Mouse (Mus musculus) intestine, postnatal 0 days (tissue): Measurements from ENCODE around the gene Xdh. TPM values are rescaled to one million over a fixed set of nuclear protein-coding genes. Genes with fewer than 3 reads are reported as not detected.

Source experiments
- ATAC-seq: fragments of 200-750 bp; cut with Nextera tagmentation; 2 replicates; pipeline ENCODE4 v1.8.0; 2017; ENCODE audit warnings: mild to moderate bottlenecking, moderate TSS enrichment, moderate library complexity
- H3K27ac ChIP-seq: fragments of 300-500 bp; sonication (generic); 2 replicates; pipeline ENCODE4 v1.5.1; 2014; ENCODE audit warnings: mild to moderate bottlenecking, low read depth, low read length, moderate library complexity
- H3K27me3 ChIP-seq: fragments of 300-500 bp; sonication (generic); replicated peaks from 2 replicates; pipeline ENCODE4 v1.6.1; 2014; ENCODE audit warnings: low read length, mixed read lengths; ENCODE audit not compliant: control insufficient read depth, insufficient read depth
- H3K36me3 ChIP-seq: fragments of 300-500 bp; sonication (generic); 2 replicates; pipeline ENCODE4 v1.6.1; 2014; ENCODE audit warnings: mild to moderate bottlenecking, moderate library complexity; ENCODE audit not compliant: control insufficient read depth, insufficient read depth
- H3K4me1 ChIP-seq: fragments of 300-500 bp; sonication (generic); replicated peaks from 2 replicates; pipeline ENCODE4 v1.6.1; 2014; ENCODE audit warnings: antibody characterized with exemption, low read length, mixed read lengths; ENCODE audit not compliant: control insufficient read depth, insufficient read depth
- H3K4me2 ChIP-seq: fragments of 300-500 bp; sonication (generic); replicated peaks from 2 replicates; pipeline ENCODE4 v1.6.1; 2014; ENCODE audit warnings: low read depth, mild to moderate bottlenecking, moderate library complexity
- H3K4me3 ChIP-seq: fragments of 300-500 bp; sonication (generic); 2 replicates; pipeline ENCODE4 v1.5.1; 2014; ENCODE audit warnings: low read depth, low read length
- H3K9ac ChIP-seq: fragments of 300-500 bp; sonication (generic); 2 replicates; pipeline ENCODE4 v1.6.1; 2014; ENCODE audit warnings: mild to moderate bottlenecking, low read depth, low read length
- H3K9me3 ChIP-seq: fragments of 300-500 bp; sonication (generic); 2 replicates; pipeline ENCODE4 v1.6.1; 2016; ENCODE audit warnings: mixed run types; ENCODE audit not compliant: control insufficient read depth
- CTCF ChIP-seq: sonication (generic); IDR thresholded peaks from 2 replicates; pipeline ENCODE4 v1.5.1; 2016; ENCODE audit warnings: low read depth, mild to moderate bottlenecking, control low read depth, antibody characterized with exemption, moderate library complexity
- WGBS: fragments of 180-500 bp; shearing (Covaris S2); extraction: QIAGEN DNeasy Blood & Tissue Kit; methylation state at CpG from one replicate; pipeline ENCODE4 v1.1.7; 2014; 5-methylcytosine and 5-hydroxymethylcytosine counted together
- polyA plus RNA-seq: library from polyadenylated mRNA; unstranded; fragments of >200 nt; fragmentation: Nextera tagmentation; extraction: Ambion mirVana; gene quantifications from 2 replicates; pipeline ENCODE4 v1.2.1, GENCODE M21; 2015

Xdh gene
- polyA plus RNA-seq, 1 experiment from 2014 or later: 42.9 TPM

- Histone ChIP-seq H3K4me1 (no peaks in the 10 kb centered on the region), H3K4me3 (no peak overlapping the region), H3K9ac (no peak overlapping the region), H3K4me2 (no peak overlapping the region), H3K36me3 (no peaks in the 10 kb centered on the region; the same call in 1 of the 2 replicates), H3K9me3 (no peaks in the 10 kb centered on the region), H3K27me3 (no peaks in the 10 kb centered on the region), H3K27ac (no peak overlapping the region)
- TF ChIP-seq CTCF: no peak
- 78% methylated on average over 4 of the region's 4 CpGs for WGBS
- no peak for ATAC-seq
Observed at GRCm38 (mm10) chr17:73875268-73875667, 74.7 kb downstream of the Xdh start.

GRCm38 (mm10) chr17:73870956-73871605 lies 78.9 kb downstream of the Xdh start:
- H3K27ac ChIP-seq: no peak overlapping the region
- H3K36me3 ChIP-seq: no peaks in the 10 kb centered on the region
- TF ChIP-seq CTCF: no peak
- no peak overlapping the region for H3K4me2 ChIP-seq
- H3K4me3 ChIP-seq: no peak overlapping the region
- H3K27me3 ChIP-seq: no peaks in the 10 kb centered on the region
- WGBS: 87% methylated on average over 14 of the region's 14 CpGs
- no peaks in the 10 kb centered on the region for H3K4me1 ChIP-seq
- H3K9me3 ChIP-seq: no peaks in the 10 kb centered on the region
- no peak overlapping the region for H3K9ac ChIP-seq
- ATAC-seq: no peak

DNA sequence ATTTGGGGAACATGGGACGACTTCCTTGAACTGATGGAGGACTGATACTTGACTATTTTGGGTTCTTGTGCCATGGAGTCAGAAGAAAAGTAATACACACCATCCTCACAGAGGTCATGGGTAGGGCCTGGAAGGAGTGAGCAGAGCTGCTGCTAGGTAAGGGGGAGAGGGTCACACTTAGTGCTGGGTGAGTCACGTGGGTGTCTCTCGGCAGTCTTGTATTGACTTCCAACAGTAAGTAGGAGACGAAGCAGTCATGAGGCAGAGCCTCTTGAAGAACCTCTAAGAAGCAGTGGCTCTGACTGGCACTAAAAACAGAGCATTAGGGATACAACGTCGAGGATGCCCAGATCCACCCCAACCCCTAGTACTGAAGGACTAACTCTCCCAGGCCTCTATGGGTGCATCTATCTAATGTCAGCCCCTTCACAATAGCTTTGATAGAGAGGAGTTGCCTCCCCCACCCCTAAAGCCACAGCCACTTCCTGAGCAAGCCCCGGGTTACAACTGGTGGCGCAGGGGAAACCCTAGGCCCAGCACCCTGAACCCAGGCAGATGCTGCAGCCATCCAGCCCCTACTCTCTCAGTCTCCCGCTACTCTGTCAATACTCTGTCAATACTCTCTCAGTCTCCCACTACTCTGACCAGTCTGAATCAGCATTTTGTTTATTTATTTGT lies 80.8 kb downstream of the Xdh start:
- H3K36me3 ChIP-seq: no peaks in the 10 kb centered on the region
- 90% methylated on average over 9 of the region's 9 CpGs for WGBS
- TF ChIP-seq CTCF: no peak

DNA sequence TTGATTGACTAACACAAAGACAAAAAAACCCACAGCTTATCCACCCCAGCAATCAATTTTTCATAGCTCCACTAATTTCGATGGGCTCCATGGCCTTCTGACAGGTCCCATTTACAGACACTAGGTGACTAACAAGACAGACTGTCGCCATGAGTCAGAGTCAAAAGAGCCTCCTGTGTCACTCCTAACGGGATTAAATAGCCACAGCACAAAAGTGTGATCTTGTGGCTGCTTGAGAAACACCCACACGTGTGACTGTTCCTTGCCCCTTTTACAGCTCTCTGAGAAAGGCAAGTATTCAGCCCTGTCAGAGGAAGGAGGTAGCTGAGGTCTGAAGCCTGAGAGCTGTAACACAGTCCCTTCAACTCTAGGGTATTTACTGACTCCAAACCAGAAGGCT lies 96.3 kb downstream of the Xdh start:
- Histone ChIP-seq H3K9ac (no peak overlapping the region), H3K4me3 (no peak overlapping the region), H3K9me3 (no peaks in the 10 kb centered on the region), H3K27ac (no peak overlapping the region), H3K27me3 (no peaks in the 10 kb centered on the region), H3K36me3 (no peaks in the 10 kb centered on the region), H3K4me2 (no peak overlapping the region), H3K4me1 (no peaks in the 10 kb centered on the region)
- no peak for TF ChIP-seq CTCF
- 74% methylated on average over 4 of the region's 4 CpGs for WGBS
- no peak for ATAC-seq

More for the DNA sequence above, 80.8 kb downstream of the Xdh start:
- H3K4me3 ChIP-seq: no peak overlapping the region
- no peak overlapping the region for H3K4me2 ChIP-seq
- H3K4me1 ChIP-seq: no peaks in the 10 kb centered on the region
- H3K27ac ChIP-seq: no peak overlapping the region
- ATAC-seq: no peak
- H3K9ac ChIP-seq: no peak overlapping the region
- no peaks in the 10 kb centered on the region for H3K27me3 ChIP-seq
- H3K9me3 ChIP-seq: no peaks in the 10 kb centered on the region

DNA sequence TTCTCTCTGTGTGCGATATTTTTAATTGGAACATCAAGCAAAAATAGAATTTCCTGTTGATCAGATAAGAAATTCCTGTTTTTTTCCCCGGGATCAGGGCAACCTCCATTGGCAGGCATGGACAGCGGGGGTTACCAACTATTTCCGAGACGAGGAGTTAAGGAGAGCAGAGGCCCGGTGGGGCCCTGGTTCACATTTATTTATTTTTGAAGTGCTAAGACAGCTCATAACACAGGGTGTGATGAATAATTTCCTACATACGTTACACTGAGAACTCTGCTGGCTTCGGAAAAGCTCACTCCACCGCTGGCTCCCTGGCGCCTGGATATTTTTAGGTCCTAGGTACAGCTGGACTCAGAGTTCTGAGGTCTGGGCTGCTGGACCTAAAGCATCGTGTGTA lies 97.0 kb downstream of the Xdh start:
- no peak overlapping the region for H3K9ac ChIP-seq
- H3K27ac ChIP-seq: no peak overlapping the region
- no peak overlapping the region for H3K4me2 ChIP-seq
- no peaks in the 10 kb centered on the region for H3K9me3 ChIP-seq
- ATAC-seq: no peak
- TF ChIP-seq CTCF: no peak
- H3K36me3 ChIP-seq: no peaks in the 10 kb centered on the region
- no peak overlapping the region for H3K4me3 ChIP-seq
- WGBS: 72% methylated on average over 11 of the region's 11 CpGs
- no peaks in the 10 kb centered on the region for H3K4me1 ChIP-seq
- no peaks in the 10 kb centered on the region for H3K27me3 ChIP-seq

DNA sequence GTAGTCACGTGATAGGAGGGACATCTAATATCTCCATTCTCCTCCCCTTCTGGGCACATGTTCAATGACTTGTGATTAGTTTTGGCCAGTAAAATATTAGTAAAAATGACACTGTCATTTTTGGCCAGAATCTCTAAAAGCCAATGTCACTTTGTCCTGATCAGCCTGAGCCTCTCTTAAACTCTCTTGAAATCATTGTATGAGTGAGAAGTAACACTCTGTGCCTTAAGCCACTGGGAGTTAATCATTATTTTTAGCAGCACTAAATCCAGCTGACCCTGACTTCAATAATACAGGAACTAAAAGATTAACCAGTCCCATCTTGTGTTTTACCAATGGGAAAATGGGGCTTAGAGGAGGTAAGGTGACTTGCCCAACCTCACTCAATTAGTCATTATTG lies 102.6 kb downstream of the Xdh start:
- no peak for ATAC-seq
- no peak overlapping the region for H3K9ac ChIP-seq
- no peak for TF ChIP-seq CTCF
- no peaks in the 10 kb centered on the region for H3K36me3 ChIP-seq
- no peaks in the 10 kb centered on the region for H3K27me3 ChIP-seq
- no peak overlapping the region for H3K4me2 ChIP-seq
- H3K4me1 ChIP-seq: no peaks in the 10 kb centered on the region
- H3K4me3 ChIP-seq: no peak overlapping the region
- no peaks in the 10 kb centered on the region for H3K9me3 ChIP-seq
- H3K27ac ChIP-seq: no peak overlapping the region
- 76% methylated on average over 1 of the region's 1 CpGs for WGBS
